Mouse (Mus musculus) testis, postnatal 10 days (tissue): ENCODE results near the gene Prtn3.

Experiments
- DNase-seq: peaks from one replicate; pipeline ENCODE4 v3.0.0; 2021; ENCODE audit warnings: low spot score

Prtn3 gene

GRCm38 (mm10) chr10:79874290-79874862, at the start of gene Prtn3, which contains the start of gene Plppr3:
Gene Prtn3 (plus strand): TSS chr10:79874476.
Gene Plppr3 (minus strand): TSS chr10:79874634.
- peak; percentile 67 for DNase-seq

DNA sequence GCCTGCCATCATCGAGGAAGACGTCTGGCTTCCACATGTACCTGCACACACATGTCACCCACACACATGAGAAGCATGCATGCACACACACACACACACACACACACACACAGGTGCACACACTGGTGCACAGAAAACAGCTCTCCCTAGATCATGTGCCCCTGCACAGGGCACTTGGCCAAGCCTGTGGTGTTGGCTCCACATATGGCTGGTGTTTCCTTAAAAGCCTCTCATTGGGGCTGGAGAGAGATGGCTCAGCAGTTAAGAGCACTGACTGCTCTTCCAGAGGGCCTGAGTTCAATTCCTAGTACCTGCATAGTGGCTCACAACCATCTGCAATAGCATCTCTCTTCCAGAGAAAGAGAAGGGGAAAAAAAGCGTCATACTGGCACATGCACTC, 42.7 kb upstream of the Prtn3 start:
- DNase-seq: no peak

DNA sequence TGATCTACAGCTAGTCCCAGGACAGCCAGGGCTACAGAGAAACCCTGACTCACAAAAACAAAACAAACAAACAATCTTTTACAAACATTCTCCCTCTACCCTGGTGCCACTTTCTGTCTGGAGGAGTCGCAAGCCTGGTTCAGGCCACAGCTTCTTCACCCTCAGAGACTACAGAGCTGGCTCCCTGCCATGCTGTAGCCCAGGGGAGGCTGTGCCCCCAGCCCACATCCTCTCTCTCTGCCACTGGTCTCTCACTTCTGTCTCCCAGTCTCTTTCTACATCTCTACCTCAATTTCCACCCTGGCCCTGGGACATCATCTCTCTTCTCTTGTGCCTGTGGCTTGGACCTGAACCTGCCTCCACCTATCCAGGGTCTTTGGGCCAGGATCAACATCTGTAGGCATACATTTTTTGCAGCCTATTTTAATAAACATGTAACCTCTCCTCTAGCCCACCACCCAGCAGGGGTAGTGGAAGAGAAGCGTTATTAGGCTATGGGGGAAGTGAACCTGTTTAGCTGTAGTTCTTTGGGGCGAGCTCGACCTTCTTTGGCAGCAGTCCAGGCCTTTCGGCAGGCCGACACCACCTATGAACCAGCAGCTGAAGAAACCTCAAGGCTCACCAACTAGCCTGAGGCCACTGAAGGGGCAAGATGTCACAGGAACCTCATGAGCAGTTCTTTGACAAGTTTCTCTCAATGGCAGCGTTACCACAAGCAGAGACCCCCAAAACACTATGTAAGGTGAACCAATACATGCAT, 42.1 kb upstream of the Prtn3 start:
- DNase-seq: no peak

DNA sequence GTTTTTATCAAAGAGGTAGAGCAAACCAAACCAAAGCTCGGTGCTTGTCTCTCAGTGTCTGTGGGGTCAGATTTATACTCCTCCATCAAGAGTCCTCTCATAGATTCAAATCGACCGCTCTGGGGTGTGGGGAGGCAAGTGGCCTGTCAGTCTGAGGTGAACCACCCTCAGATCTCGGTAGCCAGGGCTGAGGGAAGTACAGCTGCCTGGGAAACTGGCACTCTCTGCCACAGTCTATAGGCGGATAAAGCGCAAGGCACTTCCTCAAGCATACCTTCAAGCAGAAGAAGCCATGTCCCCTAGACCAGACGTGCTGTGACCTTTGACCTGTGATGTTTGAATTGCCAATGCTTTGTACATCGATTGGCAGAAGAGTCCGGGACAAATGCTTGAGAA, 41.5 kb upstream of the Prtn3 start:
- DNase-seq: no peak

GRCm38 (mm10) chr10:79834769-79835398, 39.4 kb upstream of the Prtn3 start:
- DNase-seq: peak; percentile 89

DNA sequence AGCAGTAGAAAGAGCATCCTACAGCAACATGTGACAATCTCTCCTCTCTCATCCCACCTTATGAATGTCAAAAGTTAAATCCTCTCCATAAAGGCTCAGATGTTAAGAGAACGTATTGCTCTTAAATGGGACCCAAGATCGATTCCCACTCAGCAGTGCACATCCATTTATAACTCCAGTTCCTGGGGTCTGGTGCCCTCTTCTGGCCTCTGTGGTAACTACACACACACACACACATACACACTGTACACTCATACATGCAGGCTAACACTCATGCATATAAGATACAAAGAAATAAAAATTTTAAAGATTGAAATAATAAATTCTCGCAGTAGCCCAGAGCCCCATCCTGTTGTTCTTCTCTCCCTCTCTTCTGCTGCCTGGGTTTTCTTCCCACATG, 37.4 kb upstream of the Prtn3 start:
- DNase-seq: no peak

- no peak for DNase-seq
Observed at GRCm38 (mm10) chr10:79838151-79838550, 36.1 kb upstream of the Prtn3 start.

GRCm38 (mm10) chr10:79840091-79840490, 34.2 kb upstream of the Prtn3 start:
- no peak for DNase-seq

- peak; percentile 73 for DNase-seq
Observed at GRCm38 (mm10) chr10:79840644-79841551, 33.4 kb upstream of the Prtn3 start.

- DNase-seq: no peak
Observed at GRCm38 (mm10) chr10:79842322-79842721, 32.0 kb upstream of the Prtn3 start.

GRCm38 (mm10) chr10:79843476-79843875, 30.8 kb upstream of the Prtn3 start:
- DNase-seq: peak; percentile 71

GRCm38 (mm10) chr10:79846553-79846952, 27.7 kb upstream of the Prtn3 start:
- no peak for DNase-seq

- DNase-seq: no peak
Observed at GRCm38 (mm10) chr10:79849941-79850628, 24.2 kb upstream of the Prtn3 start.

DNA sequence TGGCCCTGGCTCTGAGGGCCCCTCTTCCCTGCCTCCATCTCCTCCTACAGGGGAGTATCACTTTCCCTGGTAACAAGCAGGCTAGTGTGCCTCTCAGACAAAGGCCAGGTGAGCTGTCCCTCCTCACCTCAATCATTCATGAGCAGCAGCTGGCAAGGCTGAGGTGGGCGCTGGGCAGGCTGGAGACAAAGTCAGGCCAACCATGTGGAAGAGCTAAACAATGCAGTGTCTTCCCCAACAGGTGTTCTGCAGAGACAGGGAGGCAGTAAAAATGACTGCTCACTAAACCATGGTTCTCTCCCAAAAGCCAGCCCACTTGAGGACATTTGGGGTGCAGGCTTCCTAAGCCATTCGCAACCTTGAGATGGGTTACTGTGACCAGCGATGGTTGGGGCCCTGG, 22.6 kb upstream of the Prtn3 start:
- DNase-seq: no peak

DNA sequence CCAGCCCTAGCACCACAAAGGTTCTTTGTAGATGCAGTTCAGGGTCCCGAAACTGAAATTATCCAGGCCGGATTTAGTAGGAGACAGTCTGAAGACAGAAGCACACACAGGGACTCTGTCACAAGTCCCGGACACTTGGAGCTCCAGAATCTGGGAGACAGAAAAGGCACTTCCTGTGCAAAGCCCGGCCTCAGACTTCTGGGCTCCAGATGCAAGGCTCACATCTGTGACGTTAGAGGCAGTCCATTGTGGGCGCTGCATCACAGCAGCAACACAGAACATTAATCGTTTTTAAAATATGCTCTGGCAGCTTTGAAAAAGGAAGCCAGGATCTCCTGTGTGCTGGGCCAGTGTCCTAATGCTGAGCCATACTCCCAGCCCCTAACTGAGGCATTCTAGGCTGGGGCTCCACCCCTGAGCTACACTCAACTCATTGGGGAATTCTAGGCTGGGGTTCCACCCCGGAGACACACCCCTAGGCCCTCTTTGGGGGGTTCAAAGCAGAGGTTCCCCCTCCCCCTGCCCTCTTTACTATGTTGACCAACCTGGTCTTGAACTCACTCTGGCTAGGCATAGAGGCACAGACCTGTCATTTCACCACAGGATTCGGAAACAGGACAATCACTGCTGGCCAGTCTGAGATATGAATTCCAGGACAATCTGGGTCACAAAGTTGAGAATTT, 22.0 kb upstream of the Prtn3 start:
- DNase-seq: no peak

DNA sequence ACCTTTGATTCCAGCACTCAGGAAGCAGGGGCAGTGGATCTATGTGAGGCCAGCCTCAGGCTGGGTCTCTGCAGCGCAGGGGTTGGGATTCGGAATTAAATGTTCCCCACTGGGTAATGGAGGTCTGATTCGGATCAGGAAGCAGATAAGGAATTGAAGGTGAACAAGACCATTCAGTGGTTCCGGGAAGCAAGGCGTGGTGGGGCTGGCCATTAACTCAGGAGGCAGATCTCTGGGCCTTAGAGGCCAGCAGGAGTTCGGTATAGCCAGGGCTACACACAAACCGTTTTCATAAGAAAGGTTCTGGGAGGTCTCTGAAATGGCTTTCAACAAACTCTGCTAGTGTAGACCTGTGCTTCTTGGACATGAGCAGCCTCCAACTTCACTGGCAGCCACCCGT, 21.4 kb upstream of the Prtn3 start:
- no peak for DNase-seq

DNA sequence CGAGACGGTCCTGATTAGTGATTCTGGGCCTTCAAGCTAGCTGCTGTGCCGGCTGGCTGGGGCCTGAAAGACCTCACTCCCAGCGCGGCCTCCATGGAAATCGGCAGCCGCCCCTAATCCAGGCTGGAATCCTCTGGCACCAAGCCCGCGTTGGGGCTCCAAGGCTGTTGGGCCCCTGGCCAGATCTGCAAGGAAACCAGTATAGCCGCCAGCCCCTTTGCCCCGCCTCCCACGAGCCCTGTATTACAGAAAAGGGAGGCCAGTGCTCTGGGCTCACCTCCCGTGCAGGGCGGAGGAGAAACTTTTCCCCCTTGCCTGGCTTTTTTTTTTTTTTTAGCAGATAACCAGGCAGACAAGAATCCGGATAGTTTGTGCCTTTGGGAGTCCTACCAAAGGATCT, 20.9 kb upstream of the Prtn3 start:
- DNase-seq: peak; percentile 99

GRCm38 (mm10) chr10:79853860-79854795, 20.1 kb upstream of the Prtn3 start, which contains the start of gene Ptbp1:
Gene Ptbp1 (plus strand): TSS chr10:79854427.
- peak; percentile 99 for DNase-seq

DNA sequence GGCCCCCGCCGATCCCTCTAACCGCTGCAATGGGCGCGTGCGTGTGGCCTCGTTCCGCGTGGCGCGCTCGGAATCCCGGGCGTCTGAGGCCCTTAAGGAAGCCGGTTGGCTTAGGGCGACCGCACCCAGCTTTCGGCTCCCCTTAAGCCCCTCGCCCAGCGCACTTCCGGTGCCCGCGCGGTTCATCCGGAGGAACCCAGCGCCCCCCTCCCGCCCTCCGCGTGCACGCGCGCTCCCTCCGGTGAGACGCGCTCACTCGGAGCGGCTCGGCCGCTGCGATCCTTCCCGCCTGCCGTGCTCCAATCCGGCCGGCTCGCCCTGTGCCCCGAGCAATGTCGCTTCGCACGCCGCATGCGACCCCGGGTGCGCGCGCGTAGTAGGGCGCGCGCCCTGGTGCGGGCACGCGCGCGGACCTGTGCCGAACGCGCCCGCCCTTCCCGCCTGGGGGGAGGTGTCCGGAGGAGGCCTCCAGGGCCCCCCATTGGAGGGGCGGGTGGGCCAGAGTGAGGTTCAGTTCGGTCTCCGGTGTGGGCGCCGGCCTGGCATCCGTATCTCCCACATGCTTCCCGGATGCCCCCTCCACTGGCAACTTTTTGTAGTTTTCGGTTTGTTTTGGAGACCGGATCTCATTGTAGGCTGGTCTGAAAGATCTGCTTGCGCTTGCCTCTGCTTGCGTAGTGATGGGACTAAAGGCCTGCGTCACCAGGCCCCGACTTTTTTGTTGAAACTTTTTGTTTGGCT, 19.3 kb upstream of the Prtn3 start:
- peak; percentile 84 for DNase-seq
